Mouse (Mus musculus): ENCODE results near the gene Nepn. TPM values are rescaled to one million over a fixed set of nuclear protein-coding genes. Genes with fewer than 3 reads are reported as not detected.

Nepn gene
- polyA plus RNA-seq, 1 experiment from 2014 or later, result not detected

GRCm38 (mm10) chr10:52377813-52378212, 11.0 kb upstream of the Nepn start:
- in situ Hi-C loops (cut with MboI; ENCODE audit: low pct_unique_long_range_greater_than_20kb), result loop anchor here (25.0 kb wide), 1 partner anchor 591 kb away; no protein-coding TSS in a partner anchor
- ATAC-seq (no peak), DNase-seq (ENCODE audit: low read depth, low spot score) (no peak)
- ChIA-PET POLR2A (no interaction called here), CTCF (interaction anchor here (1.0 to 1.3 kb wide), 2 partner anchors 20 to 22 kb away, joined by 3 read pairs; no protein-coding TSS in a partner anchor)
- no peak for TF ChIP-seq CTCF (IDR thresholded peaks at IDR 0.05)
- H3K27me3 ChIP-seq, result no peaks in the 10 kb centered on the region

DNA sequence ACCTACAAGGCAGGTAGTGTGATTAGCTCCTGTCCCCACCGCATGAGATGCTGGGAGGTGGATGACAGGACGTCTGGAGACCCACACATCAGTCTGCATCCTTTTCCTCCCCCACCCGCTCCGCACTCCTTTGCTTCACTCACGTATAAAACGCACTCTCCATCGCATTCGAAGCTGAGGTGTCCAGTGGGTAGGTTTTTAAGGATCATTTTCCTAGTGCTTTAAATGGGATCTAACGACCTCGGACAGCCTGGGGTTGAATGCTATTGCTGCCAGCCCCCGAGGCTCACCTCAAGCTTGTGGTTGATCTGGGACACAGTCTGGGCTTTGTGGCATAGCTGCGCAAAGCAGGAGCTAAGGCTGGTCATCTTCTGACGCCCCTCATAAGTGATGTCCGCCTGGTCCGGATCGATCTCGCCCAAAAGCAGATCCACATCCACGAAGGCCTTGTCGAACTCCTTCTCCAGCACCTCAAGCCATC, 7.4 kb upstream of the Nepn start:
- CTCF ChIA-PET, result interaction anchor here (0.9 to 4.1 kb wide), 6 partner anchors 9 to 165 kb away, joined by 3 to 19 read pairs (median 4); partner anchors contain the start of gene Gm26741
- in situ Hi-C loops (cut with MboI; ENCODE audit: low pct_unique_long_range_greater_than_20kb), result loop anchor here (10.0 to 25.0 kb wide), 2 partner anchors 277 to 594 kb away; no protein-coding TSS in a partner anchor
- POLR2A ChIA-PET, result interaction anchor here (1.1 kb wide), 1 partner anchor 27 kb away, joined by 4 read pairs; no protein-coding TSS in a partner anchor
- DNase-seq (ENCODE audit: low read depth, low spot score), result no peak
- no peaks in the 10 kb centered on the region for H3K27me3 ChIP-seq
- peak; percentile 36 for ATAC-seq
- TF ChIP-seq CTCF (IDR thresholded peaks at IDR 0.05), result no peak

GRCm38 (mm10) chr10:52381845-52382591, 6.8 kb upstream of the Nepn start, which contains the start of gene Gopc:
Gene Gopc, minus strand, starts transcription at chr10:52382124.
- DNase-seq (ENCODE audit: low read depth, low spot score) (peak; percentile 69), ATAC-seq (peak; percentile 95)
- peaks cover 2% of the 10 kb centered on the region for H3K27me3 ChIP-seq
- no peak for TF ChIP-seq CTCF (IDR thresholded peaks at IDR 0.05)
- in situ Hi-C loops (cut with MboI; ENCODE audit: low pct_unique_long_range_greater_than_20kb), result loop anchor here (10.0 to 25.0 kb wide), 2 partner anchors 277 to 595 kb away; no protein-coding TSS in a partner anchor
- POLR2A ChIA-PET, result no interaction called here
- CTCF ChIA-PET, result interaction anchor here (0.9 to 4.1 kb wide), 5 partner anchors 8 to 166 kb away, joined by 3 to 19 read pairs (median 4); partner anchors contain the start of genes Dcbld1 and Gm26741

- TF ChIP-seq CTCF (IDR thresholded peaks at IDR 0.05), result no peak
- H3K27me3 ChIP-seq, result peaks cover 13% of the 10 kb centered on the region
- ChIA-PET CTCF (interaction anchor here (1.0 to 4.1 kb wide), 2 partner anchors 150 to 167 kb away, joined by 4 to 19 read pairs; partner anchors contain the start of gene Dcbld1), POLR2A (no interaction called here)
- in situ Hi-C loops (cut with MboI; ENCODE audit: low pct_unique_long_range_greater_than_20kb), result loop anchor here (10.0 to 25.0 kb wide), 2 partner anchors 278 to 596 kb away; no protein-coding TSS in a partner anchor
- ATAC-seq, result no peak
- DNase-seq (ENCODE audit: low read depth, low spot score), result no peak
Observed at GRCm38 (mm10) chr10:52383022-52383421, 5.8 kb upstream of the Nepn start.

DNA sequence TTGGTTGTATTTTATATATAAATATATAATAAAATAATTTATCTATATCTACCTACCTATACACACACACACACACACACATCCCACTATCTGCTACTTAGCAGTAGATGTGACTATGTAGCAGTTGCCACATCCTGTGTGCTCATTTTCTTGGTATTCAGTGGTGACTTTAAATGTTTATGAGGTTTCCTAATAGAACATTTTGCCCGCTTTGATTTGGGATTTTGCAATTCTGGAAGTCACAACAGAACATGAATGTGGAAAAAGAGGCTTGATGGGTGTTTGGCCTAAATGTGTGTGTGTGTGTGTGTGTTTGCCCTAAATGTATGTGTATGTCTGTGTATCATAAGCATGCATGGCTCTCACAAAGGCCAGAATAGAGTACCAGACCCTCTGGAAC, 5.2 kb upstream of the Nepn start:
- DNase-seq (ENCODE audit: low read depth, low spot score), result no peak
- ATAC-seq, result no peak
- ChIA-PET POLR2A (no interaction called here), CTCF (interaction anchor here (4.1 kb wide), 1 partner anchor 168 kb away, joined by 19 read pairs; no protein-coding TSS in a partner anchor)
- H3K27me3 ChIP-seq, result peaks cover 16% of the 10 kb centered on the region
- TF ChIP-seq CTCF (IDR thresholded peaks at IDR 0.05), result no peak
- in situ Hi-C loops (cut with MboI; ENCODE audit: low pct_unique_long_range_greater_than_20kb), result loop anchor here (10.0 to 25.0 kb wide), 2 partner anchors 279 to 596 kb away; no protein-coding TSS in a partner anchor

DNA sequence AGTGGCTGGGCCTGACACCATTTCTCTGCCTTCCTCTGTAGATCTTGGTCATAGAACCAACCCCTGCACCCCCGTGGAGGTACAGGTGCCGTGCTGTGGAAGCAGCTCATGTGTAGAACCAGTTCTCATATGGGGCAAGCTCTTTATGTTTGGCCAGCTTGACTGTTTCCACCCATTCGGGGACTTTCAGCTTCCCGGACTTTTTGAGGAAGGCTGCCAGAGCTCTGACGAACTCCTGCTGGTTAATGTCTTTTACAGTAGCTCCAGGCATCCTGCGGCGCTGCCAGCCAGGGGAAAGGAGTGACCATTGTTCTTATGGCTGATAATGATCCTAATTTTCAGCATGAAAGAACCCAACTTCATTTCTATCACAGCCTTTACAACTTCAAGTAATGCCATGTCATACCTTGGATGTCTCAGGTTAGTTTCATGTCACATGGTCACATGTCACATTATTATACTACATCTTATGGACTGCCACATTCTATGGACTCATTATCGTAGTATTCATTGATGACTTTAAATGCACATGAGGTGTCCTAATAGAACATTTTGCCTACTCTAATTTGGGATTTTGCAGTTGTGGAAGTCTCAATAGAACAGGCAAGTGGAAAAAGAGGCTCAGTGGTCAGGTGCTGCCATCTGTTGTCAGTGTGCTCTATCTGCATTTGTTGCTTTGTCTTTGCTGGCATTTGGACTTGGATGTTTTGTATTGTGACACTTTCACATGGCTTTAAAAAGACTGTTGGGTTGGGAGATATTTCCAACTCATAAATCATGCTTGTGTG, 3.8 kb upstream of the Nepn start:
- DNase-seq (ENCODE audit: low read depth, low spot score), result no peak
- H3K27me3 ChIP-seq, result peaks cover 20% of the 10 kb centered on the region
- CTCF ChIA-PET, result interaction anchor here (1.1 to 1.4 kb wide), 2 partner anchors 11 to 169 kb away, joined by 3 to 6 read pairs; no protein-coding TSS in a partner anchor
- in situ Hi-C loops (cut with MboI; ENCODE audit: low pct_unique_long_range_greater_than_20kb), result loop anchor here (10.0 to 25.0 kb wide), 2 partner anchors 280 to 598 kb away; no protein-coding TSS in a partner anchor
- POLR2A ChIA-PET, result no interaction called here
- TF ChIP-seq CTCF (IDR thresholded peaks at IDR 0.05), result peak; percentile 94
- ATAC-seq, result no peak

GRCm38 (mm10) chr10:52387192-52387591, 1.6 kb upstream of the Nepn start:
- in situ Hi-C loops (cut with MboI; ENCODE audit: low pct_unique_long_range_greater_than_20kb), result loop anchor here (10.0 to 25.0 kb wide), 2 partner anchors 282 to 600 kb away; no protein-coding TSS in a partner anchor
- CTCF ChIA-PET, result no interaction called here
- no peak for TF ChIP-seq CTCF (IDR thresholded peaks at IDR 0.05)

DNA sequence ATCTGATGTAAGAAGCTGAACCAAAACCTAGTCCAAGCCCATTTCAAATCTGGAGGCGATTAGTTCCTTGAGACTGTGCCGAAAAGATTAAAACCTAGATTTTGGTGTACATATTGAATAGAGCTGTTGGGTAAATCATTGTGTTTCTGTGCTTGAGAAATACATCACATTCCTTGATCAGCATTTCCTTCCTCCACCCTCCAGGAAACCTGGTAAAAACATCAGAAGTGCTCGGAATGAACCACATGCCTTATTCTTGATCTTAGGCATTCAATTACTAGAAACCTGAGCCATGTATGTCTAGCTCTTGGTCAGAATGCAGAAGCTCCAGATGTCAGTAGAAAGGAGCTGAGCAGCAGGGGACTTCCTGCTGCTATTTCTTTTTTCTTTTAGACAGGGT, 666 bp downstream of the Nepn start:
- CTCF ChIA-PET, result interaction anchor here (1.1 kb wide), 1 partner anchor 233 kb away, joined by 3 read pairs; no protein-coding TSS in a partner anchor
- ATAC-seq (no peak), DNase-seq (ENCODE audit: low read depth, low spot score) (no peak)
- in situ Hi-C loops (cut with MboI; ENCODE audit: low pct_unique_long_range_greater_than_20kb), result loop anchor here (10.0 to 25.0 kb wide), 2 partner anchors 285 to 602 kb away; no protein-coding TSS in a partner anchor
- POLR2A ChIA-PET, result no interaction called here
- H3K27me3 ChIP-seq, result peaks cover 56% of the 10 kb centered on the region
- TF ChIP-seq CTCF (IDR thresholded peaks at IDR 0.05), result no peak

More at GRCm38 (mm10) chr10:52387192-52387591, 1.6 kb upstream of the Nepn start:
- DNase-seq (ENCODE audit: low read depth, low spot score) (no peak), ATAC-seq (no peak)
- POLR2A ChIA-PET, result no interaction called here
- peaks cover 38% of the 10 kb centered on the region for H3K27me3 ChIP-seq

- no peak for TF ChIP-seq CTCF (IDR thresholded peaks at IDR 0.05)
- ChIA-PET CTCF (interaction anchor here (0.7 to 1.2 kb wide), 4 partner anchors 9 to 176 kb away, joined by 3 read pairs; partner anchors contain the start of gene Gopc), POLR2A (no interaction called here)
- in situ Hi-C loops (cut with MboI; ENCODE audit: low pct_unique_long_range_greater_than_20kb), result loop anchor here (10.0 to 25.0 kb wide), 2 partner anchors 166 to 604 kb away; no protein-coding TSS in a partner anchor
- no peak for ATAC-seq
- peaks cover 56% of the 10 kb centered on the region for H3K27me3 ChIP-seq
- no peak for DNase-seq (ENCODE audit: low read depth, low spot score)
Observed at GRCm38 (mm10) chr10:52391208-52391607, 2.4 kb downstream of the Nepn start.

- ChIA-PET CTCF (no interaction called here), POLR2A (no interaction called here)
- in situ Hi-C loops (cut with MboI; ENCODE audit: low pct_unique_long_range_greater_than_20kb), result loop anchor here (10.0 to 25.0 kb wide), 2 partner anchors 172 to 609 kb away; no protein-coding TSS in a partner anchor
- TF ChIP-seq CTCF (IDR thresholded peaks at IDR 0.05), result no peak
- no peak for DNase-seq (ENCODE audit: low read depth, low spot score)
- no peak for ATAC-seq
- peaks cover 33% of the 10 kb centered on the region for H3K27me3 ChIP-seq
Observed at GRCm38 (mm10) chr10:52396647-52397046, 7.9 kb downstream of the Nepn start.
